Mouse (Mus musculus) lung, postnatal 0 days (tissue): ENCODE data around the gene Ccdc28b. TPM values are rescaled to one million over a fixed set of nuclear protein-coding genes. Genes with fewer than 3 reads are reported as not detected.
A peak's percentile ranks its signal among the peaks of the same experiment; 100 is the strongest.

Experiments used
- ATAC-seq: fragments of 200-750 bp; cut with Nextera tagmentation; 2 replicates; pipeline ENCODE4 v1.8.0; 2017; ENCODE audit warnings: moderate library complexity
- DNase-seq: peaks from one replicate; pipeline ENCODE4 v3.0.0-alpha.2; 2016; ENCODE audit warnings: low spot score
- H3K27ac ChIP-seq: fragments of 300-500 bp; sonication (generic); 2 replicates; pipeline ENCODE4 v1.5.1; 2014; ENCODE audit warnings: antibody characterized with exemption, mild to moderate bottlenecking, low read length, mixed read lengths
- H3K27me3 ChIP-seq: fragments of 300-500 bp; sonication (generic); replicated peaks from 2 replicates; pipeline ENCODE4 v1.6.1; 2014; ENCODE audit warnings: low read length, mixed read lengths; ENCODE audit not compliant: insufficient read depth
- H3K36me3 ChIP-seq: fragments of 300-500 bp; sonication (generic); 2 replicates; pipeline ENCODE4 v1.6.1; 2014; ENCODE audit warnings: low read length, mixed read lengths; ENCODE audit not compliant: insufficient read depth
- H3K4me1 ChIP-seq: fragments of 300-500 bp; sonication (generic); 2 replicates; pipeline ENCODE4 v1.6.1; 2014; ENCODE audit warnings: antibody characterized with exemption, low read depth, low read length, mixed read lengths; ENCODE audit not compliant: insufficient read depth
- H3K4me2 ChIP-seq: fragments of 300-500 bp; sonication (generic); replicated peaks from 2 replicates; pipeline ENCODE4 v1.6.1; 2014; ENCODE audit warnings: low read depth, mild to moderate bottlenecking, low read length, moderate library complexity, mixed read lengths
- H3K4me3 ChIP-seq: fragments of 300-500 bp; sonication (generic); 2 replicates; pipeline ENCODE4 v1.5.1; 2014; ENCODE audit warnings: low read depth, low read length
- H3K9ac ChIP-seq: fragments of 300-500 bp; sonication (generic); replicated peaks from 2 replicates; pipeline ENCODE4 v1.6.1; 2014; ENCODE audit warnings: low read depth, mild to moderate bottlenecking
- H3K9me3 ChIP-seq: fragments of 300-500 bp; sonication (generic); 2 replicates; pipeline ENCODE4 v1.6.1; 2016; ENCODE audit warnings: low read length, mixed read lengths
- CTCF ChIP-seq: IDR thresholded peaks from 2 replicates; pipeline ENCODE4 v1.5.1; 2016; ENCODE audit warnings: antibody characterized with exemption, mild to moderate bottlenecking
- EP300 ChIP-seq: IDR thresholded peaks from 2 replicates; pipeline ENCODE4 v1.6.1; 2016; ENCODE audit warnings: antibody characterized with exemption, mild to moderate bottlenecking, control low read depth
- WGBS: fragments of 180-500 bp; shearing (Covaris S2); extraction: QIAGEN DNeasy Blood & Tissue Kit; methylation state at CpG from one replicate; pipeline ENCODE4 v1.1.7; 2014; 5-methylcytosine and 5-hydroxymethylcytosine counted together
- polyA plus RNA-seq: library from polyadenylated mRNA; unstranded; fragments of >200 nt; fragmentation: Nextera tagmentation; extraction: Ambion mirVana; gene quantifications from 2 replicates; pipeline ENCODE4 v1.2.1, GENCODE M21; 2015

The Ccdc28b gene
- polyA plus RNA-seq, 1 experiment from 2014 or later: 76.3 TPM

GRCm38 (mm10) chr4:129620419-129621282, 3.1 kb downstream of the Ccdc28b start:
- Histone ChIP-seq H3K36me3 (no peaks in the 10 kb centered on the region), H3K4me2 (peak overlapping the region; percentile 42), H3K9me3 (no peaks in the 10 kb centered on the region), H3K4me1 (peaks cover 21% of the 10 kb centered on the region), H3K27ac (peak overlapping the region; percentile 52), H3K4me3 (peak overlapping the region; percentile 8; the same call in 1 of the 2 replicates), H3K27me3 (no peaks in the 10 kb centered on the region), H3K9ac (no peak overlapping the region)
- DNase-seq (no peak), ATAC-seq (no peak)
- TF ChIP-seq CTCF (no peak), EP300 (no peak)
- WGBS: 67% methylated on average over 11 of the region's 11 CpGs

GRCm38 (mm10) chr4:129618786-129619691, 4.7 kb downstream of the Ccdc28b start, which contains the start of gene Iqcc:
TSS of gene Iqcc (minus strand) at chr4:129619099.
- Histone ChIP-seq H3K27ac (peak within 1 kb of the TSS; percentile 74), H3K27me3 (no peaks in the 10 kb centered on the region), H3K9me3 (no peaks in the 10 kb centered on the region), H3K4me1 (peaks cover 11% of the 10 kb centered on the region; the same call in 1 of the 2 replicates), H3K36me3 (no peaks in the 10 kb centered on the region), H3K4me2 (peak within 1 kb of the TSS; percentile 88), H3K4me3 (peak within 1 kb of the TSS; percentile 69), H3K9ac (peak within 1 kb of the TSS; percentile 43)
- 4% methylated on average over 43 of the region's 44 CpGs for WGBS
- peak; percentile 98 for DNase-seq
- TF ChIP-seq EP300: no peak
- TF ChIP-seq CTCF: peak; percentile 53
- peak; percentile 93 for ATAC-seq

- peak overlapping the region; percentile 88 for H3K4me2 ChIP-seq
- no peak for ATAC-seq
- H3K27ac ChIP-seq: peak overlapping the region; percentile 74; the same call in 1 of the 2 replicates
- no peak overlapping the region for H3K4me3 ChIP-seq
- H3K9me3 ChIP-seq: no peaks in the 10 kb centered on the region
- DNase-seq: no peak
- no peaks in the 10 kb centered on the region for H3K36me3 ChIP-seq
- H3K9ac ChIP-seq: peak overlapping the region; percentile 43; the same call in 1 of the 2 replicates
- peaks cover 8% of the 10 kb centered on the region; the same call in 1 of the 2 replicates for H3K4me1 ChIP-seq
- 92% methylated on average over 5 of the region's 5 CpGs for WGBS
- no peak for TF ChIP-seq CTCF
- TF ChIP-seq EP300: no peak
- H3K27me3 ChIP-seq: no peaks in the 10 kb centered on the region
Observed at GRCm38 (mm10) chr4:129618031-129618430, 5.7 kb downstream of the Ccdc28b start.

- Histone ChIP-seq H3K4me1 (no peaks in the 10 kb centered on the region; the same call in 1 of the 2 replicates), H3K9ac (no peak overlapping the region), H3K9me3 (no peaks in the 10 kb centered on the region), H3K27ac (no peak overlapping the region), H3K27me3 (no peaks in the 10 kb centered on the region), H3K4me2 (no peak overlapping the region), H3K36me3 (no peaks in the 10 kb centered on the region), H3K4me3 (no peak overlapping the region)
- DNase-seq (no peak), ATAC-seq (no peak)
- WGBS: 95% methylated on average over 7 of the region's 7 CpGs
- TF ChIP-seq CTCF (no peak), EP300 (no peak)
Observed at GRCm38 (mm10) chr4:129617121-129617641, 6.6 kb downstream of the Ccdc28b start.

- TF ChIP-seq EP300 (no peak), CTCF (no peak)
- no peaks in the 10 kb centered on the region for H3K9me3 ChIP-seq
- no peak overlapping the region for H3K4me3 ChIP-seq
- H3K27me3 ChIP-seq: no peaks in the 10 kb centered on the region
- H3K4me2 ChIP-seq: no peak overlapping the region
- no peak overlapping the region for H3K27ac ChIP-seq
- ATAC-seq (no peak), DNase-seq (no peak)
- no peaks in the 10 kb centered on the region for H3K36me3 ChIP-seq
- WGBS: 98% methylated on average over 3 of the region's 3 CpGs
- H3K4me1 ChIP-seq: no peaks in the 10 kb centered on the region; the same call in 1 of the 2 replicates
- H3K9ac ChIP-seq: no peak overlapping the region
Observed at GRCm38 (mm10) chr4:129616631-129617030, 7.1 kb downstream of the Ccdc28b start.
